9 mouse cellular contexts compared by ENCODE assay signal in the genomic region with DNA sequence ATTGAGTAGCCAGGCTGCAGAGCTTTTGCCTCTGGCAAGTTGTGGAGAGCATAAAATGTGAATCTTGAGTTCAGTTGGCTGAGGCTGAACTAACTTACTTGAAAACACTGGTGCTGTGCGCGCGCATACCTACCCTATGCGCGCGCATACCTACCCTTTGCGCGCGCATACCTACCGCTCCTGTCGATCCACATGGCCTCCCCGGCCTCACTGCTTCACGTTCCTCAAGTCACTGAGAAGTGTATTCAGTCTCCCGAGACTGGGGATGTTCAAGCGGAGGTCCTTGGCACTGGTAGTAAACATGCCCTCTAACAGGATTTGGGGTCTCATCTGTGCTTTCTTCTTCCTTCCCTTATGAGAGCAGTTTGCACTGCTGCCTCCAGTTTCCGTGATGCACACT. TPM values are rescaled to one million over a fixed set of nuclear protein-coding genes. Genes with fewer than 3 reads are reported as not detected.
DNase-seq lines count a peak whose midpoint lies in the region; ATAC-seq and TF ChIP-seq lines count a peak whose summit lies in the region.
"Had no signal": no experiment of that assay in that cellular context is flagged by ENCODE, and none has a peak within 500 bp of the region (broad histone marks: within the 10 kb centered on the region; RNA-seq: fewer than 3 reads in every experiment).

No protein-coding gene starts in this region.

- 0 out of 2 replicates have a peak, but pooled peaks cover 2% of the 10 kb centered on the region for H3K36me3 ChIP-seq in kidney, embryonic 15.5 days

- TF ChIP-seq CTCF in bone marrow, adult 2 months (IDR thresholded peaks at IDR 0.05; ENCODE audit: control insufficient read depth, insufficient read depth, low read length) = no peak

- H3K4me2 ChIP-seq in kidney, embryonic 15.5 days = peak overlapping the region; percentile 52

- peak overlapping the region; percentile 44 for H3K4me3 ChIP-seq in kidney, embryonic 15.5 days (replicated peaks)
- H3K4me3 ChIP-seq in bone marrow, adult 2 months (replicated peaks; ENCODE audit: control insufficient read depth, low read depth, low read length) = peak overlapping the region; percentile 39

- no peaks in the 10 kb centered on the region for H3K4me1 ChIP-seq in kidney, embryonic 15.5 days
- H3K4me1 ChIP-seq in bone marrow, adult 2 months (ENCODE audit: control insufficient read depth, insufficient read depth, low read length) = no peaks in the 10 kb centered on the region; the same call in 1 of the 2 replicates

- peak overlapping the region; percentile 36; the same call in 1 of the 2 replicates for H3K9ac ChIP-seq in kidney, embryonic 15.5 days

- no peak for ATAC-seq in kidney, embryonic 15.5 days (replicated peaks; ENCODE audit: low FRiP score)
- ATAC-seq: Patski had no signal

- H3K9me3 ChIP-seq in kidney, embryonic 15.5 days (replicated peaks) = no peaks in the 10 kb centered on the region

- 52% methylated on average over 16 of the region's 16 CpGs for WGBS in kidney, embryonic 15.5 days
- WGBS in bone marrow, adult 2 months = 73% methylated on average over 16 of the region's 16 CpGs

- no peak for TF ChIP-seq POLR2A in bone marrow, adult 2 months (IDR thresholded peaks at IDR 0.05; ENCODE audit: borderline replicate concordance, control insufficient read depth, low read depth, low read length)

- H3K27ac ChIP-seq in kidney, embryonic 15.5 days = no peak overlapping the region
- no peak overlapping the region for H3K27ac ChIP-seq in bone marrow, adult 2 months (ENCODE audit: control insufficient read depth, insufficient read depth, low read depth, low read length, poor library complexity)

- DNase-seq in kidney, adult 8-10 months = no peak
- DNase-seq in heart, postnatal 4 days = peak; percentile 24
- DNase-seq in lung, postnatal 14 days = peak; percentile 17
- DNase-seq in thymus, postnatal 4 days = peak; percentile 81
- no peak for DNase-seq in urinary bladder, adult 18-20 months (ENCODE audit: low spot score in 2 of 2)
- DNase-seq in layer of hippocampus, adult 9-10 months (ENCODE audit: low spot score) = no peak

- no peaks in the 10 kb centered on the region for H3K27me3 ChIP-seq in kidney, embryonic 15.5 days
- H3K27me3 ChIP-seq: Patski had no signal

RNA-seq across cellular contexts. Expression of a gene that starts 32.8 kb away (rescaled TPM):
- 0.03 and 0.06 TPM in 2 replicates for polyA plus RNA-seq in kidney, embryonic 15.5 days (2015; fragmentation: Nextera tagmentation; extraction: Ambion mirVana)
- polyA plus RNA-seq in bone marrow, adult 2 months (2011; ENCODE audit: insufficient read depth, insufficient read length, low replicate concordance, missing spikeins) = 0.25 TPM in 1 of 2 replicates, not detected in the other
- total RNA-seq in heart, postnatal 4 days (2021) = under 1 TPM; 0.21 to 0.29 TPM

RNA-seq across cellular contexts. Expression of a gene that starts 42.1 kb away (rescaled TPM):
- polyA plus RNA-seq in kidney, embryonic 15.5 days (2015; fragmentation: Nextera tagmentation; extraction: Ambion mirVana) = 57.7 and 59.7 TPM in 2 replicates
- polyA plus RNA-seq in bone marrow, adult 2 months (2011; ENCODE audit: insufficient read depth, insufficient read length, low replicate concordance, missing spikeins) = 7.7 and 9.0 TPM in 2 replicates
- 10 to 100 TPM; 28.0 to 28.2 TPM for total RNA-seq in heart, postnatal 4 days (2021)

Comparison
In these comparisons a context has a peak if more than half of its experiments do, and no peak if none do; other contexts are left out.
1. DNase-seq: peak in heart, postnatal 4 days (single experiment), lung, postnatal 14 days (single experiment) and thymus, postnatal 4 days (single experiment); none in kidney, adult 8-10 months (0 of 2), urinary bladder, adult 18-20 months (0 of 2) and layer of hippocampus, adult 9-10 months (single experiment).